Mouse (Mus musculus) stomach, embryonic 16.5 days (tissue): Measurements from ENCODE around the gene Phf23. TPM values are rescaled to one million over a fixed set of nuclear protein-coding genes. Genes with fewer than 3 reads are reported as not detected.

ENCODE experiments used
- ATAC-seq: fragments of 200-750 bp; cut with Nextera tagmentation; 2 replicates; pipeline ENCODE4 v1.8.0; 2017; ENCODE audit warnings: moderate number of reproducible peaks, moderate TSS enrichment; ENCODE audit not compliant: insufficient read depth, low FRiP score
- H3K27ac ChIP-seq: fragments of 300-500 bp; sonication (generic); 2 replicates; pipeline ENCODE4 v1.5.1; 2014; ENCODE audit warnings: low read length
- H3K27me3 ChIP-seq: fragments of 300-500 bp; sonication (generic); 2 replicates; pipeline ENCODE4 v1.6.1; 2014; ENCODE audit warnings: low read length, control low read depth, mixed read lengths; ENCODE audit not compliant: control insufficient read depth, insufficient read depth
- H3K36me3 ChIP-seq: fragments of 300-500 bp; sonication (generic); 2 replicates; pipeline ENCODE4 v1.6.1; 2014; ENCODE audit warnings: low read length; ENCODE audit not compliant: control insufficient read depth, insufficient read depth
- H3K4me1 ChIP-seq: fragments of 300-500 bp; sonication (generic); 2 replicates; pipeline ENCODE4 v1.6.1; 2014; ENCODE audit warnings: low read length, control low read depth, mixed read lengths; ENCODE audit not compliant: control insufficient read depth, insufficient read depth
- H3K4me2 ChIP-seq: fragments of 300-500 bp; sonication (generic); 2 replicates; pipeline ENCODE4 v1.6.1; 2014; ENCODE audit warnings: low read depth, low read length, mixed read lengths
- H3K4me3 ChIP-seq: fragments of 300-500 bp; sonication (generic); replicated peaks from 2 replicates; pipeline ENCODE4 v1.5.1; 2014; ENCODE audit warnings: mild to moderate bottlenecking, low read length
- H3K9ac ChIP-seq: fragments of 300-500 bp; sonication (generic); 2 replicates; pipeline ENCODE4 v1.6.1; 2014; ENCODE audit warnings: low read length
- H3K9me3 ChIP-seq: fragments of 300-500 bp; sonication (generic); replicated peaks from 2 replicates; pipeline ENCODE4 v1.6.1; 2016; ENCODE audit warnings: low read length, control low read depth; ENCODE audit not compliant: control insufficient read depth
- WGBS: fragments of 180-500 bp; shearing (Covaris S2); extraction: QIAGEN DNeasy Blood & Tissue Kit; methylation state at CpG from one replicate; pipeline ENCODE4 v1.1.7; 2014; 5-methylcytosine and 5-hydroxymethylcytosine counted together
- polyA plus RNA-seq: library from polyadenylated mRNA; unstranded; fragments of >200 nt; fragmentation: Nextera tagmentation; extraction: Ambion mirVana; gene quantifications from 2 replicates; pipeline ENCODE4 v1.2.1, GENCODE M21; 2015

The Phf23 gene
- polyA plus RNA-seq, 1 experiment from 2014 or later = 47.9 TPM

GRCm38 (mm10) chr11:70005521-70005920 lies 9.9 kb downstream of the Phf23 start:
- 58% methylated on average over 5 of the region's 5 CpGs for WGBS
- Histone ChIP-seq H3K27ac (no peak overlapping the region), H3K9ac (no peak overlapping the region), H3K9me3 (no peaks in the 10 kb centered on the region), H3K4me2 (no peak overlapping the region), H3K36me3 (peaks cover 11% of the 10 kb centered on the region), H3K27me3 (no peaks in the 10 kb centered on the region), H3K4me1 (peaks cover 18% of the 10 kb centered on the region; the same call in 1 of the 2 replicates), H3K4me3 (no peak overlapping the region)
- ATAC-seq = no peak

GRCm38 (mm10) chr11:70010033-70010432 lies 14.5 kb downstream of the Phf23 start:
- H3K9ac ChIP-seq = no peak overlapping the region
- peaks cover 5% of the 10 kb centered on the region for H3K4me1 ChIP-seq
- no peaks in the 10 kb centered on the region for H3K27me3 ChIP-seq
- H3K36me3 ChIP-seq = peaks cover 27% of the 10 kb centered on the region
- ATAC-seq = no peak
- H3K9me3 ChIP-seq = no peaks in the 10 kb centered on the region
- 88% methylated on average over 6 of the region's 6 CpGs for WGBS
- no peak overlapping the region for H3K27ac ChIP-seq
- no peak overlapping the region for H3K4me2 ChIP-seq
- H3K4me3 ChIP-seq = no peak overlapping the region

- Histone ChIP-seq H3K27ac (no peak overlapping the region), H3K27me3 (no peaks in the 10 kb centered on the region), H3K4me1 (peaks cover 5% of the 10 kb centered on the region), H3K9ac (no peak overlapping the region), H3K36me3 (peaks cover 27% of the 10 kb centered on the region), H3K4me3 (no peak overlapping the region), H3K9me3 (no peaks in the 10 kb centered on the region), H3K4me2 (no peak overlapping the region)
- ATAC-seq = no peak
- 81% methylated on average over 12 of the region's 12 CpGs for WGBS
Observed at GRCm38 (mm10) chr11:70010548-70010947, 15.0 kb downstream of the Phf23 start.

- H3K4me1 ChIP-seq = peaks cover 5% of the 10 kb centered on the region
- no peak overlapping the region for H3K4me2 ChIP-seq
- no peaks in the 10 kb centered on the region for H3K27me3 ChIP-seq
- WGBS = 88% methylated on average over 10 of the region's 10 CpGs
- no peak overlapping the region for H3K27ac ChIP-seq
- ATAC-seq = no peak
- no peak overlapping the region for H3K9ac ChIP-seq
- H3K4me3 ChIP-seq = no peak overlapping the region
- H3K36me3 ChIP-seq = peaks cover 27% of the 10 kb centered on the region
- no peaks in the 10 kb centered on the region for H3K9me3 ChIP-seq
Observed at GRCm38 (mm10) chr11:70010961-70011360, 15.4 kb downstream of the Phf23 start.

GRCm38 (mm10) chr11:70012931-70013330 lies 17.4 kb downstream of the Phf23 start:
- WGBS = 84% methylated on average over 9 of the region's 9 CpGs
- peaks cover 20% of the 10 kb centered on the region for H3K36me3 ChIP-seq

GRCm38 (mm10) chr11:70013408-70013807 lies 17.8 kb downstream of the Phf23 start:
- ATAC-seq = no peak
- no peak overlapping the region for H3K4me3 ChIP-seq
- H3K27me3 ChIP-seq = no peaks in the 10 kb centered on the region
- peaks cover 17% of the 10 kb centered on the region for H3K36me3 ChIP-seq
- no peak overlapping the region for H3K4me2 ChIP-seq
- no peak overlapping the region for H3K9ac ChIP-seq
- WGBS = 74% methylated on average over 3 of the region's 3 CpGs
- H3K9me3 ChIP-seq = no peaks in the 10 kb centered on the region
- H3K27ac ChIP-seq = no peak overlapping the region
- peaks cover 14% of the 10 kb centered on the region for H3K4me1 ChIP-seq

More at GRCm38 (mm10) chr11:70012931-70013330, 17.4 kb downstream of the Phf23 start:
- Histone ChIP-seq H3K9me3 (no peaks in the 10 kb centered on the region), H3K4me2 (no peak overlapping the region), H3K27me3 (no peaks in the 10 kb centered on the region), H3K9ac (no peak overlapping the region), H3K4me1 (peaks cover 13% of the 10 kb centered on the region), H3K27ac (no peak overlapping the region), H3K4me3 (no peak overlapping the region)
- no peak for ATAC-seq

GRCm38 (mm10) chr11:70014051-70014450 lies 18.5 kb downstream of the Phf23 start:
- Histone ChIP-seq H3K4me2 (peak overlapping the region; percentile 64; the same call in 1 of the 2 replicates), H3K9ac (no peak overlapping the region), H3K9me3 (no peaks in the 10 kb centered on the region), H3K27me3 (no peaks in the 10 kb centered on the region), H3K36me3 (peaks cover 17% of the 10 kb centered on the region), H3K4me1 (peaks cover 19% of the 10 kb centered on the region), H3K4me3 (no peak overlapping the region), H3K27ac (no peak overlapping the region)
- ATAC-seq = no peak
- 61% methylated on average over 5 of the region's 5 CpGs for WGBS

- H3K27me3 ChIP-seq = no peaks in the 10 kb centered on the region
- H3K4me3 ChIP-seq = peak within 1 kb of the TSS; percentile 58
- H3K9me3 ChIP-seq = no peaks in the 10 kb centered on the region
- under 1% methylated on average over 35 of the region's 35 CpGs for WGBS
- peaks cover 17% of the 10 kb centered on the region for H3K36me3 ChIP-seq
- ATAC-seq = peak; percentile 89
- H3K27ac ChIP-seq = peak within 1 kb of the TSS; percentile 25
- H3K9ac ChIP-seq = peak within 1 kb of the TSS; percentile 79
- H3K4me1 ChIP-seq = peaks cover 29% of the 10 kb centered on the region
- H3K4me2 ChIP-seq = peak within 1 kb of the TSS; percentile 64
Observed at GRCm38 (mm10) chr11:70014880-70015558, 19.4 kb downstream of the Phf23 start, which contains the start of gene Acadvl. TSS of gene Acadvl (minus strand) at chr11:70015411.

GRCm38 (mm10) chr11:70015677-70016076 lies 20.1 kb downstream of the Phf23 start:
- 61% methylated on average over 6 of the region's 6 CpGs for WGBS
- Histone ChIP-seq H3K27me3 (no peaks in the 10 kb centered on the region), H3K36me3 (peaks cover 17% of the 10 kb centered on the region), H3K27ac (no peak overlapping the region), H3K9me3 (no peaks in the 10 kb centered on the region), H3K4me3 (peak overlapping the region; percentile 58; the same call in 1 of the 2 replicates), H3K9ac (no peak overlapping the region; the same call in 1 of the 2 replicates), H3K4me1 (peaks cover 35% of the 10 kb centered on the region), H3K4me2 (peak overlapping the region; percentile 64)
- no peak for ATAC-seq
